Mouse (Mus musculus): ENCODE data around the gene Rfx8.

GRCm38 (mm10) chr1:39691974-39692373, 28.8 kb downstream of the Rfx8 start:
- TF ChIP-seq CTCF (IDR thresholded peaks at IDR 0.05; ENCODE audit: borderline replicate concordance, extremely low read depth, insufficient read depth, insufficient read length): no peak
- TF ChIP-seq POLR2A (IDR thresholded peaks at IDR 0.05; ENCODE audit: borderline replicate concordance, extremely low read depth, insufficient read depth, insufficient read length, poor library complexity, severe bottlenecking): no peak

All from brain, embryonic 14.5 days (tissue).